Mouse (Mus musculus): ENCODE data around the gene Ttc23. TPM values are rescaled to one million over a fixed set of nuclear protein-coding genes. Genes with fewer than 3 reads are reported as not detected.

Gene Ttc23
- polyA plus RNA-seq, 1 experiment from 2014 or later = 7.5 TPM

GRCm38 (mm10) chr7:67710216-67710615, 63.0 kb downstream of the Ttc23 start:
- no peaks in the 10 kb centered on the region for H3K27me3 ChIP-seq (replicated peaks)
- H3K9ac ChIP-seq = no peak overlapping the region
- ATAC-seq (replicated peaks) = no peak
- H3K4me1 ChIP-seq = peaks cover 15% of the 10 kb centered on the region
- H3K9me3 ChIP-seq = no peaks in the 10 kb centered on the region
- WGBS = 91% methylated on average over 7 of the region's 7 CpGs
- no peak overlapping the region for H3K4me2 ChIP-seq
- no peaks in the 10 kb centered on the region for H3K36me3 ChIP-seq (replicated peaks)
- H3K4me3 ChIP-seq = no peak overlapping the region
- H3K27ac ChIP-seq = no peak overlapping the region

- H3K36me3 ChIP-seq (replicated peaks) = no peaks in the 10 kb centered on the region
- 42% methylated on average over 19 of the region's 19 CpGs for WGBS
- ATAC-seq (replicated peaks) = peak; percentile 66
- H3K9ac ChIP-seq = no peak overlapping the region
- no peaks in the 10 kb centered on the region for H3K9me3 ChIP-seq
- H3K4me2 ChIP-seq = no peak overlapping the region; the same call in 1 of the 2 replicates
- H3K27ac ChIP-seq = peak overlapping the region; percentile 60
- no peaks in the 10 kb centered on the region for H3K27me3 ChIP-seq (replicated peaks)
- H3K4me1 ChIP-seq = peaks cover 17% of the 10 kb centered on the region
- H3K4me3 ChIP-seq = no peak overlapping the region
These were observed 66.8 kb downstream of the Ttc23 start for GRCm38 (mm10) chr7:67713820-67714510.

- Histone ChIP-seq H3K36me3 (replicated peaks) (no peaks in the 10 kb centered on the region), H3K9me3 (no peaks in the 10 kb centered on the region), H3K4me2 (no peak overlapping the region), H3K4me3 (no peak overlapping the region), H3K27ac (0 out of 2 replicates have a peak overlapping the region, but pooled peaks have one; percentile 60), H3K27me3 (replicated peaks) (no peaks in the 10 kb centered on the region), H3K9ac (no peak overlapping the region), H3K4me1 (peaks cover 17% of the 10 kb centered on the region)
- ATAC-seq (replicated peaks) = no peak
- WGBS = 66% methylated on average over 7 of the region's 7 CpGs
These were observed 68.0 kb downstream of the Ttc23 start for GRCm38 (mm10) chr7:67715176-67715575.

GRCm38 (mm10) chr7:67716213-67716878, 69.1 kb downstream of the Ttc23 start:
- Histone ChIP-seq H3K9ac (no peak overlapping the region), H3K4me3 (no peak overlapping the region), H3K27ac (no peak overlapping the region), H3K4me1 (peaks cover 17% of the 10 kb centered on the region), H3K36me3 (replicated peaks) (no peaks in the 10 kb centered on the region), H3K4me2 (no peak overlapping the region), H3K9me3 (no peaks in the 10 kb centered on the region), H3K27me3 (replicated peaks) (no peaks in the 10 kb centered on the region)
- no peak; the same call in 1 of the 2 replicates for ATAC-seq (replicated peaks)
- WGBS = 75% methylated on average over 11 of the region's 11 CpGs

- Histone ChIP-seq H3K9ac (no peak overlapping the region), H3K27ac (no peak overlapping the region), H3K4me2 (no peak overlapping the region), H3K4me1 (peaks cover 17% of the 10 kb centered on the region), H3K27me3 (replicated peaks) (no peaks in the 10 kb centered on the region), H3K9me3 (no peaks in the 10 kb centered on the region), H3K4me3 (no peak overlapping the region), H3K36me3 (replicated peaks) (no peaks in the 10 kb centered on the region)
- 91% methylated on average over 10 of the region's 10 CpGs for WGBS
- ATAC-seq (replicated peaks) = no peak
These were observed 69.7 kb downstream of the Ttc23 start for GRCm38 (mm10) chr7:67716925-67717324.

GRCm38 (mm10) chr7:67717520-67717919, 70.3 kb downstream of the Ttc23 start:
- Histone ChIP-seq H3K36me3 (replicated peaks) (no peaks in the 10 kb centered on the region), H3K4me3 (no peak overlapping the region), H3K9me3 (no peaks in the 10 kb centered on the region), H3K27ac (no peak overlapping the region), H3K4me1 (peaks cover 17% of the 10 kb centered on the region), H3K27me3 (replicated peaks) (no peaks in the 10 kb centered on the region), H3K9ac (no peak overlapping the region), H3K4me2 (no peak overlapping the region)
- no peak for ATAC-seq (replicated peaks)
- 88% methylated on average over 3 of the region's 3 CpGs for WGBS

GRCm38 (mm10) chr7:67718804-67719203, 71.6 kb downstream of the Ttc23 start:
- Histone ChIP-seq H3K27me3 (replicated peaks) (no peaks in the 10 kb centered on the region), H3K4me3 (no peak overlapping the region), H3K36me3 (replicated peaks) (no peaks in the 10 kb centered on the region), H3K27ac (no peak overlapping the region), H3K9ac (no peak overlapping the region), H3K4me2 (no peak overlapping the region), H3K9me3 (no peaks in the 10 kb centered on the region), H3K4me1 (peaks cover 15% of the 10 kb centered on the region)
- no peak for ATAC-seq (replicated peaks)
- WGBS = 68% methylated on average over 8 of the region's 8 CpGs

- Histone ChIP-seq H3K4me3 (no peak overlapping the region), H3K36me3 (replicated peaks) (no peaks in the 10 kb centered on the region), H3K4me1 (no peaks in the 10 kb centered on the region), H3K9ac (no peak overlapping the region), H3K4me2 (no peak overlapping the region), H3K27me3 (replicated peaks) (no peaks in the 10 kb centered on the region), H3K27ac (no peak overlapping the region), H3K9me3 (no peaks in the 10 kb centered on the region)
- WGBS = 52% methylated on average over 2 of the region's 2 CpGs
- no peak for ATAC-seq (replicated peaks)
These were observed 75.0 kb downstream of the Ttc23 start for GRCm38 (mm10) chr7:67722163-67722562.

GRCm38 (mm10) chr7:67724536-67724935, 77.3 kb downstream of the Ttc23 start:
- Histone ChIP-seq H3K9ac (no peak overlapping the region), H3K4me2 (no peak overlapping the region), H3K4me3 (no peak overlapping the region), H3K27me3 (replicated peaks) (no peaks in the 10 kb centered on the region), H3K36me3 (replicated peaks) (no peaks in the 10 kb centered on the region), H3K9me3 (no peaks in the 10 kb centered on the region), H3K27ac (no peak overlapping the region), H3K4me1 (no peaks in the 10 kb centered on the region)
- ATAC-seq (replicated peaks) = no peak
- 71% methylated on average over 4 of the region's 4 CpGs for WGBS

GRCm38 (mm10) chr7:67725016-67725415, 77.8 kb downstream of the Ttc23 start:
- ATAC-seq (replicated peaks) = no peak
- no peak overlapping the region for H3K4me3 ChIP-seq
- no peaks in the 10 kb centered on the region for H3K9me3 ChIP-seq
- no peaks in the 10 kb centered on the region for H3K4me1 ChIP-seq
- WGBS = 64% methylated on average over 9 of the region's 9 CpGs
- H3K27ac ChIP-seq = no peak overlapping the region
- no peak overlapping the region for H3K4me2 ChIP-seq
- H3K27me3 ChIP-seq (replicated peaks) = no peaks in the 10 kb centered on the region
- no peak overlapping the region for H3K9ac ChIP-seq
- H3K36me3 ChIP-seq (replicated peaks) = no peaks in the 10 kb centered on the region

- WGBS = 92% methylated on average over 4 of the region's 4 CpGs
- H3K9ac ChIP-seq = no peak overlapping the region
- no peak overlapping the region for H3K27ac ChIP-seq
- H3K4me2 ChIP-seq = no peak overlapping the region
- H3K4me3 ChIP-seq = no peak overlapping the region
- no peaks in the 10 kb centered on the region for H3K4me1 ChIP-seq
- H3K9me3 ChIP-seq = no peaks in the 10 kb centered on the region
- no peaks in the 10 kb centered on the region for H3K27me3 ChIP-seq (replicated peaks)
- no peaks in the 10 kb centered on the region for H3K36me3 ChIP-seq (replicated peaks)
- ATAC-seq (replicated peaks) = no peak
These were observed 81.0 kb downstream of the Ttc23 start for GRCm38 (mm10) chr7:67728203-67728602.

- H3K36me3 ChIP-seq (replicated peaks) = no peaks in the 10 kb centered on the region
- no peak overlapping the region for H3K9ac ChIP-seq
- H3K27ac ChIP-seq = no peak overlapping the region
- WGBS = 91% methylated on average over 4 of the region's 4 CpGs
- H3K4me2 ChIP-seq = no peak overlapping the region
- H3K4me1 ChIP-seq = no peaks in the 10 kb centered on the region
- no peak overlapping the region for H3K4me3 ChIP-seq
- H3K9me3 ChIP-seq = no peaks in the 10 kb centered on the region
- H3K27me3 ChIP-seq (replicated peaks) = no peaks in the 10 kb centered on the region
- no peak for ATAC-seq (replicated peaks)
These were observed 81.6 kb downstream of the Ttc23 start for GRCm38 (mm10) chr7:67728809-67729208.

Data from midbrain, embryonic 15.5 days (tissue).